Mouse (Mus musculus): ENCODE results near the gene D10Jhu81e.

- TF ChIP-seq E2F4 (IDR thresholded peaks at IDR 0.05; ENCODE audit: insufficient read depth): no peak
- no peak for TF ChIP-seq POLR2A (IDR thresholded peaks at IDR 0.05; ENCODE audit: insufficient read length, low read depth)
- TF ChIP-seq REST (IDR thresholded peaks at IDR 0.05; ENCODE audit: insufficient read depth, insufficient read length): no peak
- no peak for TF ChIP-seq POLR2AphosphoS2 (IDR thresholded peaks at IDR 0.05; ENCODE audit: insufficient read length, low read depth)
- no peak for TF ChIP-seq USF1 (IDR thresholded peaks at IDR 0.05; ENCODE audit: low read depth)
Observed at GRCm38 (mm10) chr10:78214371-78214770, 44.8 kb upstream of the D10Jhu81e start.
